Mouse (Mus musculus) R1 (cell line): Measurements from ENCODE around the gene Syn2.

Experiments
- DNase-seq: peaks from one replicate; pipeline ENCODE4 v3.0.0-alpha.2; 2018; ENCODE audit warnings: low read depth, low spot score

Syn2 gene

DNA sequence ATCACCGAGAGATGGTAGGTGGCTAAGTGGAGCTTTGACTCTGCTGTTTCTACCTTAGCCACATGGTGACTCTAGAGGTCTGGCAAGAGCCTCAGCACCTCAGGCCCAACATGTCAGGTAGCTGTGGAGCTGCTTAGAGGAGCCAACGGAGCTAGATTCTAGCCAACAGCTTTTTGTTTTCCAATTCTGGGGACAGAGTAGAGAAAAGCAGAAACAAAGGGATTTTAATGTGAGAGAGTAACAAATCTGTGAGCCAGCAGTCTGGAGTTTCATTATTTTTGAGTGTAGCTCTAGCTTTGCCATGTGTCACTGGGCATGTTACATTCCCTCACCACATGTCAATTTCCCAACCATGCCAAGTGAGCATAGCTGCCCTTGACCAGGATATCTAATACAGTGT lies 109.5 kb downstream of the Syn2 start:
- DNase-seq = no peak

DNA sequence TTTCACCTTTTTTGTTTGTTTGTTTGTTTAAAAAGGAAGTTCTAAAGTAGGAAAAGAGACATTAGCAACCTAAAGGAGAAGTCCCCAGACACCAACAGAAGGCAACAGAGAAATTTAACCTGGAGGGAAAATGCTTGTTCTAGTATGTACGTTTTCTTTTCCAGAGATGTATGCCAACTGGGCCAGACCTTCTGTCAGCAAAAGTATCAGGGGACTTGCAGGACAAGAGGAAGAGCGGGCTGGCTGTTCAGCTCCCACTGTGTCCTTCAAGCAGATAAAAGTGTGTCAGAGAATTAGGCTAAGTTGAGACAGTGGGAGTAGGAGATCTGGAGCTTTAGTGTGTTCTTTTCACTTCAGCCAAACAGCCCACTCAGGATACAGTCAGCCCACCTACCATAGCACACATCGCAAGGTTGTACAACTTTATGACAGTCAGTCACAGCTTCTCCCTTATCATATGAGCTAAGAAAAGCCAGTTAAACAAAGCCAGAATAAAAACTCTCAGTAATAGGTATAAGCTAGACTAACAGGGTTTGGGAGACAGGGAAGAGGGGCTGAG lies 110.9 kb downstream of the Syn2 start:
- DNase-seq = no peak

DNA sequence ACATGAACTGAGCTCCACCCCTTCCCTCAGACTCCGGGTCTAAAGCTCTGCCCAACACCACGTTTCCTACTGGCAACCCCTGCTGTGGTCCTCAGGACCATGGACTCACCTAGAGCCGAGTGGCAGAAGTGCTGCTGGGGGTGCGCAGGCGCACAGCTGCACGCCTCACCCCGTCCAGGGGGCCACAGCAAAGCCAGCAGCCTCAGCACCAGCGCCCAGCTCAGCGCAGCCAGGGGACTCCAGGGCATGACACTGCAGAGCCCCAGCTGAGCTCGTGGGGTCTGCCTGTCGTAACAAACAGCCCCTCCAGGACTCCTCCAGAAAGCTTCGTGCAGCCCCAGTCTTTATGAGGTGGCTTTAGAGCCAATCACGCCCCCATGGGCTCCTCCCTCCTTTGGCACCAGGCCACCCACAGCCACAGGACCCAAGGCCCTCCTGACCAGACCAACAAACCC lies 116.9 kb downstream of the Syn2 start:
- DNase-seq = no peak

DNA sequence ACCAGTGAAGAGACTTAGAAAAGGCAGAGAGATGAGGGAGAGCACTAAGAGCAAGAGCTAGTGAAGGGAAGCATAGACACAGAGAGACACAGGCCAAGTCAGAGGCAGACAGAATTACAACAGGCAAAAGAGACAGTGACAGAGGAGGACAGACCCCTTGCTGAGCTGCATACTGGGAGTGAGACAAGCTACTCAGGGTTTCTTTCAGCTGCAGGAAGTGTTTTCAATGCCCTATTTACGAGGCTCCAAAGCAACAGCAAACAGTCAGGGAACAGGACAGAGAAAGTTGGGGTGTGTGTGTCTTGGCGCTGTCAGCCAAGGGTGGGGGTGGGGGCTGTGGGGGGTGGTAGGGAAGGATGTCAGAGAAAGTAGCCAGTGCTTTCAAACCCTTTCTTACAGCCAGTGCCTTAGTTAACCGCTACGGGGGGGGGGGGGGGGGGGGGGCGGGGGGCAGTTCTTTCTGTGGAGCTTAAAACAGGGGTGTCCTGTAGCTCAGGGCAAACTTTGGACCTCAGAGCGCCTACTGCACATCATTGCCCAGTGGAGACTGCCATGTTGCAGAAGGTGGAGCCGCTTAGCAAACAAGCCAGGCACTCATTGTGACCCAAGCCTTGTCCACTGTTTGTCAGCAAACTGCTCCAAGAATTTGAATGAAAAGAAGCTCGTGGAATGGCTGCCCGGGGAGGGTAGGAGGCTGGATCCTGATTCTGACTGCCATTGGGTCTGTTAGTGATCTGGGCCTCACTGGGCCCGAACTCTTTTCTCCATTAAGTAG lies 117.6 kb downstream of the Syn2 start, which contains the start of gene Timp4:
Gene Timp4, minus strand, starts transcription at position 107 of the 775 bp plus-strand sequence.
- DNase-seq = peak; percentile 94

DNA sequence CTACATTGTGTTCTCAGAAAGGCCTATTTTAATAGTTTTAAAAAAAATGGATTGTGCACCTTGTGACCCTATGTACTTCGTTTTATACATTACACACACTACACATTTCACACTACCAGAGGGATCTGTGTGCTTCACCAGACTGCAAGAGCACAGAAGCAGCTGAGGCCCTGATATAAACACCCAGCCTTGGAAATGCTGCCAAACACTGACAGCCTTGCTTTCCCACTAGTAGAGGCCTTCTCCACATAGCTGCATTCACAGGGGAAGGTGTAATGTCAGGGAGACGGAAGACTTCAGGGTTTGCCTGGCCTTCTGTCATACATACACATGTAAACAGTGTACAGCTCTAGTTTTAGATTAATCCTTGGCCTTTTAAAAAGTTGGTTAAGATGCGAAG lies 120.5 kb downstream of the Syn2 start:
- DNase-seq = no peak

DNA sequence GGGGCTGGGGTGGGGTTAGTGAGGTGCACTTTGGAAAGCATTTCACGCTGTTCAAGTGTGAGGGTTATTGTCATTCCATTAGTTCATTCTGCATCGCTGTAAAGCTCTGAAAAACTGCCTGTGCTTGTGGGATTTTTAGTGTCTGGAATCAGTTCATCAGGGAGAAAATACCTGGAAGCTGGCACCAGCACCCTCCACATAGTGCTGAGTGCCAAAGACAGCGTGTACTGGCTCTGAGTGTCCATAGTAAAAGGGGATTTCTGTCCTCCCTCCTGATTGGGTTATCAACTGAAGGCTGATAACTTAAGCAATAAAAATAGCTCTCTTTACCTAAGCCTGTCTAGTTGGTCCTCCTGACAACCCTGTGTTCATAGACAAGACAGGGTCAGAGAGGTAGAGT lies 125.8 kb downstream of the Syn2 start:
- DNase-seq = no peak

DNA sequence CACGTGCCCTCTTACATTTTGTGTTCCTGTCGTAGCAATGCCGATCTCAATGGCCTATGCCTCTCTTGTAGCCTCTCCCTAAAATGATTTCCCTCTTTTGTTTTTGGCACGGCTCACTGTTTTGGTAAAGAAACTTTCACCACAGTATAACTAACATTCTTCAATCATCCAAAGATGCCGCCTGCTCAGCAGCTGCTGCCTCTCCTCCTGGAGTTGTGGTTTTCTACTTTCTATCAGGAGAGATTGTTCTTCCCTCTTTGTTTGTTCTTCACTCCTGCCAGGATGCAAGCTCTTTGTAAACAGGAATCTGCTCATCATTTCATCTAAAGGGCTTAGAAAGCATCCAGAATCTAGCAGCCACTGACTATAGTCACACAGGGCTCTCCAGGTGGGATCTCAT lies 132.1 kb downstream of the Syn2 start:
- no peak for DNase-seq

DNA sequence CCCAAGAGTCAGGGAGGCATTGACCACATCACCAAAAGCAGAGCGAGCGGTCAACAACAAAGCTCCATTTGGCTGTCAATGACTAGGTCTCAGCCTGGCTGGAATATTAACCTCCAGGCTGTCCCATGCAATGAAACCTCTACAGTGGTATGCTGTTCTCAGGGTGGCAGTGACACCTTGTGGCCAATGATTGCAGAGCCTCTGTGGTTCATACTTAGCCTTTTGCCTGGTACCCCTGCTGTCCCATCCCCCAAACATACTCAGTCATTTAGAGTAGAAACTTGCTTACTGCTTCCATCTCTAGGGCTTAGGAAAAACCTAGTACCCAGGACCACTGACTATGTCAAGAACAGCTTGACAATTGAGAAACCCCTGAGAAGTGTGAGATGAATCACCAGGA lies 133.2 kb downstream of the Syn2 start:
- peak; percentile 61 for DNase-seq

DNA sequence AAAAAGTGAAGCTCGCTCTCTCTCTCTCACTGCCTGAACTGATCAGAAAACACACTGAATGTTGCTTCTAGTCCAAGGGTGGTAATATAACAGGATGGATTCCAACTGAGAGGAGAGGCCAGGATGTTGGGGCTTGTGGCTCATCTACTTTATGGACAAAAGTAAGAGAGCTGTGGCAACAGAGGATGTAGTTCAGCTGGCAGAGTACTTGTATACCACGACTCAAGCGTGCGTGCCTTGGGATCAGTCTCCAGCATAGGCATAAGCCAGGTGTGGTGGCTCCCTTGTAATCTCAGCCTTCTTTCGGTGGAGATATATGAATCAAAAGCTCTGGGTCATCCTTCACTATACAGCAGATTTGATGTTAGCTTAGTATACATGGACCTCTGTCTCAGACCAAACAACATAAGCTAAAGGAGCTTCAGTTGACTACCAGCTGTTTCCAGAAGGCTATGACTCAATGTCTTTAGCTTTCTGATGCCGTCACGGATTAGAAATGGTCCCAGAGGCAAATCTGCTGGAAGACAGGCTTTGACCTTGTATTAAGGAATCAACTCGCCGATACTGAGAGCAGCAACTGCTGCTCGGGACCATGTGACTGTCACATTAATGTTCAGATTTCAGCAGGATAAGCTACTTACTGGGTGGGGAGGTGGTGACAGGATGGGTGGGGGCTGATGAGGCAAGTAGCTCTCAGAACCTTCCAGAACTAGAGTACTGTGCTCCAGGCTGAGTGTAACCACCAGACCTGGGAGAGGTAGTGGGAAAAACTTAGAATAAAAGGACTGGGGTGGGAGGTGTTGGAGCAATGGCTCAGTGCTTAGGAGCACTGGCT lies 134.1 kb downstream of the Syn2 start:
- no peak for DNase-seq

DNA sequence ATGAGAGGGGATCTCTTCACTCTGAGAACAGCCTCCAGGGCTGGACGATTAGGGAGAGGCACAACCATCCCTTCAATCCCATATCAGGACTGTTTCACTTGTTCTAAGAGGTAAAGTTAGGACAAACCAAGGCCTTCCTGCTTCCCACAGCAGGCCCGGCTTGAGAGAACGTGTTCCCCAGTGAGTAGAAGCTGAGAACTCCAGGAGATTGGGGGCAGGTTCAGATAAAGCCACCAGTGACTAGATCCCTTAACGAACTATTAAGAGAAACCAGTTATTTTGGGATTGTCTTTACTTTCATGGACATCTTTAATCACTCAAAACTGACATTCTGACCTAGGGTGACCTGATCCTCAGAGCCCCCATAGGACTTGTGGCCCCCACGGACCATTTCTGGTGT lies 134.9 kb downstream of the Syn2 start:
- DNase-seq = no peak

DNA sequence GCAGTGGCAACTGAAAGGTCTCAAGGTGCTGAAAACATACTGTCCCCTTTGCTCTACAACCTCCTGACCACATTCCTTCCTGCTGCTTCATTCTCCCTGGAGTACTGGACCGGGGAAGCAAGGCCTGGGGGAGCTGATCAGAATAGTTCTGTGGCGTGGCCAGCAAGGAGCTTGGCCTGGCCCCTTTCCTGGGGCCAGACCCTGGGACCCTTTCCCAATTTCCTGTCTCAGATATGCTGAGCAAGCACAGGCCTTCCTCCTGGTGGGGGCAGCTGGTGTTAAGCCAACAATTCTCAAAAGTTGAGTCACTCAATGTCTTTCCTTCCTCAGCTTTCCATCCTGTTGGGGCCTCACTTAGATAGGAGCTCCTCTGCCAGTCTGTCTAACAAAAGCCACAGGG lies 135.4 kb downstream of the Syn2 start:
- no peak for DNase-seq

DNA sequence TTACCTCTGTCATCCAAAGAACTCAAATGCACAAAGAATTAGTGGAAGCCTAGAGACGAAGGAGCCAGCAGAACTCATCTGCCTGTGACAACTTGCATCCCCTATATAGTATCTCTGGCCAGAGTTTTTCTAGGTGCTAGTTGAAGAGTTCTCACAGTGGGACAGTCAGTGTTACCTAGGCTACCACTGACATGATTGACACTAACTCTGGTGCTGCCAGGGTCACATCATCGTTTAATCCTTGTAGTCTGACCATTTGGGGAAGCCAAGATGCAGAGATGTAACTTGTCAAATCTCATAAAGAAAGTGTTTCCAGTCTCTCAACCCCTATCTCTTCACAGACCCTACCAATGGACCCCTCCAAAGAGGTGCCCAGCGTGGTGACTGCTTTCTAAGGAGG lies 136.6 kb downstream of the Syn2 start:
- DNase-seq = no peak

DNA sequence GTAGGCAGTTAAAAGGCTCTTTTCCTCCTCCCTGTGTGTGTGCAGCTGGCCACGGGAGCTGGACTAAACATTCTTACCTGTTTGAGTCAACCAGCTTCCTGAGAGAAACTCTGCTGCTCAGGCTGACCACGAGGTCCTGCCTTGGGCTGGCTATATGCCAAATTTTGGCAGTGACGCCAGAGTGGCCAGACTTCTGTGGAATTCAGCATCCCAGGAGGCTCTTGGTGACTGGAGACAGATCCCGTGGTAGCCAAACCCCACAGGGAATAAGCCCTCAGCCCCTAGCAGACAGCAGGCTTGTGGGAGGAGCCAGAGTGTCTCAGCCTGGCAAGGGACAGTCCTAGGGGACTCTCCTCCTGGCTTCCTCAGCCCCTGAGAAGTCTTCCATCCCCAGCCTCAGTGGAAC lies 137.2 kb downstream of the Syn2 start:
- DNase-seq = no peak

DNA sequence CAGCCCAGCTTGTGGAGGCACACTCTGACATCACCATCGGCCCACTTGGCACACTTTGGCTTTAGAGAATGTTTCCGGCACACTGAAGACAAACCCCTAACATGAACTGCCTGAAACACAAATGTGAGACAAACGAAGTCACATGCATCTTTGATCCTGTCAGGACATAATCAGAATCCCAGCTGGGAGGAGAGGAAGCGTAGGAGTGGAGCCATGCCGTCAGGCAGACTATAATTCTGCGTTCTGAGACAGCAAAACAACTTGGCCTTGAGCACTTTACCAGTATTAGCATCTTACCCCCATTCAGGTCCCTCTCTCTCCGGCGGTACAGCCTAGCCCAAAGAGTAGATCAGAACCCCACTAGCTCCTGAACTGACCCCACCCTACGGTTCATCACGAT lies 138.6 kb downstream of the Syn2 start:
- no peak for DNase-seq

DNA sequence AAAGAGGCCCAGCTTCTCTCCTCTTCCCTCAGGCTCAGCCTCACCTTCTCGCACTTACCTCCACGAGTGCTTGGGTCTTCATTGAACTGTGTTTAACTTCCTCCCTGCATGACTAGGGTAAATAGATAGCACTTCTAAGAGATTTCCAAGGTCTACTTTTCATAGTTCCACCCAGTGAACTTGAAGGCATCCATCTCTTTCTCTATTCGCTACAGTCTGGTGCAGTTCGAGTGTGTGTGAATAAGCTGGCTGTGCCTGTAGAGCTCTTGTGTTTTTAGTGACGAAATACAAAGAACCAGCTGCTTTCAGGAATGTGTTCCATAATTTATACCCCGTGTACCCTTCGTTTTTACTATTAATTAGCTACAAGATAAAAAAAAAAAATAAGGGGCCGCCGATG lies 140.0 kb downstream of the Syn2 start:
- no peak for DNase-seq

DNA sequence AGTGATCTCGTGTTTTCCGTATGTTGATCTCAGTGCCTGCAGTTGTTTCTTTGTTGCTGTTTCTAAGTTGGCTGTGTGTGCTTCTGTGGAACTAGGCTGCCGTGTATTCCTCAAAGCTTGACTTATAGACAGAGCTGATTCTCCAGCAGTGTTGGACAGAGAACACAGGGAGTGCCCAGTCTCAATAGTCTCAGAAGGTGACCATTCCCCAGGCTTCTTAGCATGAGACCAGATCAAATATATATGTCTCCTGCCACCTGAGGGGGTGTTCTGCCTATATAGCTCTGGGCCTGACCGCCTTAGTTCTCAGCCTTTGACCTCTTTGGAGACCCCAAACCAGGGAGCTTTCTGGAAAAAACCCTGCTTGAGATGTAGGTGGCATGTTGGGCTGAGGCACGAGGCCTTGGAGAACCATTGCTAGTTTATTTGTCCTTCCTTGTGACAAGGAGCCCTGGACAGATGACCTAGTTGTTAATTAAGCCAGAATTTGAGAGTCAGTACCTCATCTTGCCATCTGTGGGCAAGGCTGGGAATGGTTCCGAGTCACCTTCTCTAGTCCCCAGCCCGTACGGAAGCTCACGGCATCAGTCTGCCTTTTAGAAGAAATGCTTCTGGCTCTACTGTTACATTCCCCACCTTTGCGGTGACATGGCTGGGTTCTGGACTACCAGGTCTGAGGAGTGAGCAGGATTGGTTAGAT lies 140.6 kb downstream of the Syn2 start:
- DNase-seq = no peak

DNA sequence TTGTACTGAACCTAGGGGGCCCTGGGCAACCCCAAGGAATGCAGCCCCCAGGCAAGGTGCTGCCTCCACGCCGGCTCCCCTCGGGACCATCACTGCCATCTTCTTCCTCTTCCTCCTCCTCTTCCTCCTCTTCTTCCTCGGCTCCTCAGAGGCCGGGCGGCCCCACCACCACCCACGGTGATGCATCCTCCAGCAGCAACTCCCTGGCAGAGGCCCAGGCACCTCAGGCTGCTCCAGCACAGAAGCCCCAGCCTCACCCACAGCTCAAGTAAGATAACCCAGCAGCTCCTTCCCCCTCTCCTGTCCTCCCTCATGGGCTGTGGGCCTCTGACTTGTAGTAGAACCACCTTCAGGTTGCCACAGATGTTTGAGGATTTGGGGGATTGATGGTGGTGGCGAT lies 143.4 kb downstream of the Syn2 start:
- DNase-seq = no peak

DNA sequence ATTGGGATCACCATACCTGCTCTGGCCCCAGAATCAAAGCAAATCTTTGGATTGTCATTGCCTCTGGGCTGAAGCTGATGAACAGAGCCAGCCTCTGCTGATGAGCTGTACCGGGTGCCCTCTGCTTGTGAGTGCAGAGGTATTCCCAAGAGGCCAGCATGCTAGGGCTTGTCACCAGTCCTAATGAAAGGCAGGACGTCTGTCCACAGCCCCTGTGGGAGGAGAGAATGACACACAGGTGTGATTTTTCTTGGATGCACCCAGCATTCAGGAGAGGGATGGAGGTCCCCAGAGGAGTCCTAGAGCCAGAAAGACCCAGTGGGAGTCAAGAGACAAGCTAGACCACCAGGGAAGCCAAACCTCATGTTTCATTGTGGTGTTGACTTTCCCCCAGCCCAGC lies 144.9 kb downstream of the Syn2 start:
- DNase-seq = no peak

DNA sequence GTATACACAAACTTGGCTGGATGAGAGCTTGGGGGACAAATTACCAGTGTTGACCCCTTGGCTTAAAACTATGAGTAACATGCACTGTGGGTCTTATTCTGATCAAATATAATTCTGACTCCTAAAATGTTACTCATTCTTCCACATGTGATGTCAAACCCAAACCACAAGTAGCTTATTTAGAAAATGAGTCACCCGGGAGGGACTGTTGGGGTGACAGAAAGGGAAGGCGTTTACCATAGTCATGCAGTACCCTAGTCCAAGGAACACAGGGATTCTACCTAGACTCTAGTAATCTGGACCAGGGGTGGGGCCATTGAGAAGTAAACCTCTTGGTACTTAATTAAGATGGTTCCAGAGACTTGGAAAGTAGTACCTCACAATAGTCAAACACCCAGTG lies 149.5 kb downstream of the Syn2 start:
- DNase-seq = no peak

DNA sequence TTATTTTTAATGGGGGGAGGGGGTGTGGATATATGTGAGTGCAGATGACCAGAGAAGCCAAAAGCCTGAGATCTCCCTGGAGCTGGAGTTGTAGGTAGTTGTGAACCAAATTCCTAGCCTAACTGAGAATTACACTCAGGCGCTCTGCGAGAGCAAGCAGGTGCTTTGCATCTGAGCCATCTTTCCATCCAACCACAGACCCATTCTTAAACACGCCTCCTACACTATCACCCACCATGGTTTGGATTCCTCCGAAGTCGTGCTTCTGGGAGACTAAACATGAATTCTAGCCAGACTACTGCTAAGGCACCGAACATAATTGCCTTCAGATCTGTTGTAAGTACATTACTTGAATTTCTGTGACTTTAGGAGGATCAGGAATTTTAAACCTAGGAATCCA lies 151.7 kb downstream of the Syn2 start:
- DNase-seq = no peak

DNA sequence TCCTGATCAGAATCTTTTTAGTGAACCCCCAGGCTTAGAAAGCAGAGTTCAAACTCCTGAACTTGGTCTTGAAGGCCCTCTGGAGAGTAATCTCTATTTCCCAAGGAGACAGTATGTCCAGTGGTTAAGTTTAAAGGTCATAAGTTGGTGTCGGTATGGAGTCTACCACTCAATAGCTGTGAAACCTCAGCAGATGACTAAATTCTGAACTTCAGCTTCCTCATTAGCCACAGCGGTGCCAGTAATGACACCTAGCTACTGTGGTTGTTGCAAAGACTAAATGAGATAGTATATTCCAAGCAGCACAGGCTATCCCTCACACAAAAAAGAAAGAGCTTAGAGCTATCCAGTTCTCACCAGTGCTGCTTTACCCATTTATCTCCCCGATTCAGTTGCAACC lies 153.5 kb downstream of the Syn2 start:
- DNase-seq = no peak

DNA sequence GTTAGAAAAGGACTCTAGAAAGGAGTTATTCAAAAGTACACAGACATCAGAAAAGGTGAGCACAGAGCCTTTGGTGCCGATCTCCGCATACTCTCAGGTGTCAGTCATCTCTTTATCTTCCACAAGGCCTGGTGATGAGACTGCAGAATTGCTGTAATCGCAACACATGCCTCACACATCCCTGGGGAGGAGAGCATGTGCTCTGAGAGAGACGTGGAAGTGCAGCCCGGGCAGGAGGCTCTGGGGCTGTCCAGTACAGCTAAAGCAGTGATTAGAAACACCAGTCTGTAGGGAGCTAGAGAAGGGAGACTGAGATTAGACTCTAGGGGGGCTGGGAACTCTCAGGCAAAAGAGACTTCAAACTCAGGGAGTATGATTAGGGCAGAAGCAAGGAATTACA lies 155.9 kb downstream of the Syn2 start:
- no peak for DNase-seq
